Mouse (Mus musculus): ENCODE measurements at regions not wholly inside any gene's neighbourhood (a gene's known extent, or its start where the extent isn't known, plus 50 kb on each side); places are given as distances from the start of the nearest gene placed in this dataset.

DNA sequence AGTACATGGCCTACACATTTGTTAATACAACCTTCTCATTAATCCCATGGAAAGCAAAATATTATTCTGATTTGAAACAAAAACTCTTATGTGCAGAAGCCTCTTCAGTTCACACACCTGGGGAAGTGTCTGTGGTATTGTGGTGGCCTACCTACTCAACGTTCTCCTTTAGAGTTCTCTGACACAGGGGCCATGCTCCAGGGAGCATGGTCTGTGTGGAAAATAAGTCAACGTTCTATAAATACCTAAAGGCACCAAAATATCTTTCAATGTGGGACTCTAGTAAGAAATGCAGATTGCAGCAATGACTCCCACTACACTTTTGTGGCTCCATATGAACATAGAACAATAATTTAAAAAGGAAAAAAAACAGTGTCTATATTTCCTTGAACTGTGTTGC is 489.0 kb upstream of the A1bg start:
- 89% methylated on average over 2 of the region's 2 CpGs for WGBS
- no peak overlapping the region for H3K4me2 ChIP-seq (ENCODE audit: low read length)
- ATAC-seq: no peak

DNA sequence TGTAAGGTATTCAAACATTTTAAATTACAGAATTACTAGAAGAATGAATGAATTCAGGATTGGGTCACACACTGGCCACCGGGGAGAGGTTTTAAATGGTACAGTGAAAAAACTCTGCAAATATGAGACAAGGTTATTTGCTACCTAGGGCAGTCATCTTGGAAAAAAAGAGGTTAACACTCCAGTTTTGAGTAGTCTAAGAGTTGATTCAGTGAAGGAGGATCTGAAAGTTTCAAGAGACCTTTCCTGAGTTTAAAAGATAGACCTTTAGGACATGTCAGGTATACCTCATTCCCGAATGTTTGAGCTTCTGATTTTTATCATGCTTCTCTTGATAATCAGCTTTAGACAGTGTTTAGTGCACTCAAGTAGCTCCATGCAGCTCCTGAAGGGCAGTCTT is 488.0 kb upstream of the A1bg start:
- H3K9ac ChIP-seq (ENCODE audit: low read length): no peak overlapping the region
- WGBS: 95% methylated on average over 2 of the region's 2 CpGs
- no peak for ATAC-seq

More for the DNA sequence above, 489.0 kb upstream of the A1bg start:
- Histone ChIP-seq H3K9me3 (replicated peaks; ENCODE audit: control insufficient read depth, low read length) (no peaks in the 10 kb centered on the region), H3K4me3 (ENCODE audit: low read depth, low read length) (no peak overlapping the region), H3K27me3 (replicated peaks; ENCODE audit: control insufficient read depth, insufficient read depth, low read length) (no peaks in the 10 kb centered on the region), H3K9ac (ENCODE audit: low read length) (no peak overlapping the region), H3K36me3 (ENCODE audit: control insufficient read depth, insufficient read depth, low read length) (no peaks in the 10 kb centered on the region), H3K4me1 (ENCODE audit: control insufficient read depth, insufficient read depth, low read length) (no peaks in the 10 kb centered on the region), H3K27ac (ENCODE audit: low read depth, low read length) (no peak overlapping the region)
- DNase-seq (ENCODE audit: low spot score): no peak

DNA sequence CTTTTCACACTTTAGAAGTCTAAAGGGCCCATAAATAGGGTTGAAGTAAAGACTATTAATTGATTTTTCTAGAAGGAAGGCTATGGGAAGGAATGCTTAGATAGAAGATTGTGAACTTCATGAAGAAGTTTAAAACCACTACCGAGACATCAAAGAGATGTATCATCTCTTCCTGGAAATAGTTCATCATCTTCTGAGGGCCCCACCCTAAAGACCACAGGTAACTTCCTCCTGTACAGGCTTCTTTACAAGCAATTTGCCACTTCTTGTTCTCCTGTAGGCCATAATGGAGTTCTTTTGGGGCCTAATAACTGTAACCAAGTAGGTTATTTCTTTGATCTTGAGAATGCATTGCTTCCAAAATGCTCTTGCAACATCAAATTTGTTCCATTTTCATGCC is 485.8 kb upstream of the A1bg start:
- Histone ChIP-seq H3K27me3 (replicated peaks; ENCODE audit: control insufficient read depth, insufficient read depth, low read length) (no peaks in the 10 kb centered on the region), H3K27ac (ENCODE audit: low read depth, low read length) (no peak overlapping the region), H3K4me1 (ENCODE audit: control insufficient read depth, insufficient read depth, low read length) (no peaks in the 10 kb centered on the region), H3K4me3 (ENCODE audit: low read depth, low read length) (no peak overlapping the region), H3K9ac (ENCODE audit: low read length) (no peak overlapping the region), H3K4me2 (ENCODE audit: low read length) (no peak overlapping the region), H3K9me3 (replicated peaks; ENCODE audit: control insufficient read depth, low read length) (no peaks in the 10 kb centered on the region), H3K36me3 (ENCODE audit: control insufficient read depth, insufficient read depth, low read length) (no peaks in the 10 kb centered on the region)
- WGBS: 98% methylated on average over 1 of the region's 1 CpGs
- no peak for ATAC-seq
- DNase-seq (ENCODE audit: low spot score): no peak

More for the DNA sequence above, 488.0 kb upstream of the A1bg start:
- no peaks in the 10 kb centered on the region for H3K4me1 ChIP-seq (ENCODE audit: control insufficient read depth, insufficient read depth, low read length)
- no peak for DNase-seq (ENCODE audit: low spot score)
- H3K9me3 ChIP-seq (replicated peaks; ENCODE audit: control insufficient read depth, low read length): no peaks in the 10 kb centered on the region
- H3K27me3 ChIP-seq (replicated peaks; ENCODE audit: control insufficient read depth, insufficient read depth, low read length): no peaks in the 10 kb centered on the region
- H3K4me2 ChIP-seq (ENCODE audit: low read length): no peak overlapping the region
- H3K4me3 ChIP-seq (ENCODE audit: low read depth, low read length): no peak overlapping the region
- H3K27ac ChIP-seq (ENCODE audit: low read depth, low read length): no peak overlapping the region
- H3K36me3 ChIP-seq (ENCODE audit: control insufficient read depth, insufficient read depth, low read length): no peaks in the 10 kb centered on the region

DNA sequence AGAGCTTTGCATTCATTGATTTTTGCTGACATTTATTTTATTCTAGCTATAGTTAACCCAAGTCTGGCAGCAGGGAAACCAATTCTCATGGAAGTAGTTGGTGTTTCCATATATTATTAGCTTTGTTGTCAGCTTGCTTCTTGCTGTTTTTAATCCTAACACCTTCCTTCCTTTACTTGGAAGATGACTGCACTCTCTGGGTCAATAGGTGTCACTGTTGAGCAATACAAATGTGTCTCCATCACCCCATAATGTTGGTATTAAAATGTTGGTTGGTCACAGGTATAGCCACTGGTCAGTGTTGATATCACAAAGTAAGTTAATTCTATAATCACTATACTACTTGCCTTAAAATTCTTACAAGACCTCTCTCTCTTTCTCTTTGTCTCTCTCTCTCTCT is 477.9 kb upstream of the A1bg start:
- DNase-seq (ENCODE audit: low spot score) (peak; percentile 13), ATAC-seq (no peak)
- Histone ChIP-seq H3K27ac (ENCODE audit: low read depth, low read length) (no peak overlapping the region), H3K4me2 (ENCODE audit: low read length) (no peak overlapping the region), H3K36me3 (ENCODE audit: control insufficient read depth, insufficient read depth, low read length) (no peaks in the 10 kb centered on the region), H3K9ac (ENCODE audit: low read length) (no peak overlapping the region), H3K27me3 (replicated peaks; ENCODE audit: control insufficient read depth, insufficient read depth, low read length) (no peaks in the 10 kb centered on the region), H3K4me1 (ENCODE audit: control insufficient read depth, insufficient read depth, low read length) (peaks cover under 1% of the 10 kb centered on the region; the same call in 1 of the 2 replicates), H3K4me3 (ENCODE audit: low read depth, low read length) (no peak overlapping the region), H3K9me3 (replicated peaks; ENCODE audit: control insufficient read depth, low read length) (no peaks in the 10 kb centered on the region)

DNA sequence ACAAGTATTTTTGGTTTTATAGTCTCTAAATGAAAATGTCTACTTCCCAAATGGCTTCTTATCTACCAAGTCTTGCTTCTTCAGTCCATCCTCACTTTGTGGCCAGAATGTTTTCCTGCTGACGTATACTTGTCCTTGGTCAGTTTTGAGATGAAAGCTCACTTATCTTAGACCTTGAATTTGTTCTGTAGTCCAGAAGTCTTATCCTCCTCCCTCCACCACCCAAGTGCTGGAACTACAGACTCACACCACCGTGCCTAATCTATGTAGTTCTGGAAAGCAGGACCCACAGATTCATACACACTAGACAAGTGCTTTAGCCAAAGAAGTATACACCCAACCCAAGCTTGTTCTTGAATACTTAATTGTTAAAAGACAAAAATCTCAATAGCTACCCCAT is 477.2 kb upstream of the A1bg start:
- no peak for ATAC-seq
- no peak for DNase-seq (ENCODE audit: low spot score)
- no peak overlapping the region for H3K4me2 ChIP-seq (ENCODE audit: low read length)
- no peaks in the 10 kb centered on the region for H3K9me3 ChIP-seq (replicated peaks; ENCODE audit: control insufficient read depth, low read length)
- no peak overlapping the region for H3K4me3 ChIP-seq (ENCODE audit: low read depth, low read length)
- no peaks in the 10 kb centered on the region for H3K36me3 ChIP-seq (ENCODE audit: control insufficient read depth, insufficient read depth, low read length)
- no peak overlapping the region for H3K27ac ChIP-seq (ENCODE audit: low read depth, low read length)
- H3K27me3 ChIP-seq (replicated peaks; ENCODE audit: control insufficient read depth, insufficient read depth, low read length): no peaks in the 10 kb centered on the region
- no peak overlapping the region for H3K9ac ChIP-seq (ENCODE audit: low read length)
- H3K4me1 ChIP-seq (ENCODE audit: control insufficient read depth, insufficient read depth, low read length): peaks cover 8% of the 10 kb centered on the region
- WGBS: 82% methylated on average over 2 of the region's 2 CpGs

DNA sequence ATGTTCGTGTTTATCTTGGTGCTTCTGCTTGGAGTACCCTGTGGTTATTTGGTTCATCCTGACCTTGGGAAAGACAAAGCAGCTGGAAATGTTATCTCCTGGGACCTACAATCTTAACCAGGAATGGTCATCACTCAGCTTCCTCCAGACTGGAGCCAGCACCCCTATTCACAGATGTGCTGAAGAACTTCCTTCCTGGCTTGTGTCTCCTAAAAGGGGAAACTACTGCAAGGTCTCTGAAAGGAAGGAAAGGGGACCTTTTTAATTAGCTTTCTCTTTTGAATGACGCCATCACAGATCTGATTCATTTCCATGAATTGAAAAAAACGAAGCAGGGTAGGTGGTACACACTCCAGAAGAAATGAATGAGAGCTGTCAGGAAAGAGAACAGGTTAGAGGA is 476.0 kb upstream of the A1bg start:
- DNase-seq (ENCODE audit: low spot score) (no peak), ATAC-seq (no peak)
- peaks cover 8% of the 10 kb centered on the region for H3K4me1 ChIP-seq (ENCODE audit: control insufficient read depth, insufficient read depth, low read length)
- H3K36me3 ChIP-seq (ENCODE audit: control insufficient read depth, insufficient read depth, low read length): no peaks in the 10 kb centered on the region
- H3K27me3 ChIP-seq (replicated peaks; ENCODE audit: control insufficient read depth, insufficient read depth, low read length): no peaks in the 10 kb centered on the region
- WGBS: 69% methylated on average over 3 of the region's 3 CpGs
- H3K4me3 ChIP-seq (ENCODE audit: low read depth, low read length): no peak overlapping the region
- H3K27ac ChIP-seq (ENCODE audit: low read depth, low read length): no peak overlapping the region
- H3K4me2 ChIP-seq (ENCODE audit: low read length): no peak overlapping the region
- no peak overlapping the region for H3K9ac ChIP-seq (ENCODE audit: low read length)
- no peaks in the 10 kb centered on the region for H3K9me3 ChIP-seq (replicated peaks; ENCODE audit: control insufficient read depth, low read length)

DNA sequence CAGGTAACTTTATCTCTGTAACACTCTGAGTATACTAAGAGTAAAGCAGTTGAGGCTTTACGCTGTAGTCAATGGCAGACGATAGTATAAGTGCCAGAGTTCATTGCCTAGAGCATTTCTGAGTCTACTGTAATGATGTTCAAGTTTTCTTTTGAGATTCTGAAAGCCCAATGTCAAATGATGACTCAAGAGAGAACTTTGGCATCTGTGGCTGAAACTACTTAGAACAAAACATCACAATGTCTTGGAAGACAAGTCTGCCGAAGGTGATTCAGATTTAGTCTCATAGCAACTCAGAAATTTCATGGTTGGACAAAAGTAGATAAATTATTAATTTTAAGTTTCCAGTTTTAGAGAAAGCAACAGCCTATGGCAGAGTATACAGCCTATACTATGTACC is 474.2 kb upstream of the A1bg start:
- Histone ChIP-seq H3K9me3 (replicated peaks; ENCODE audit: control insufficient read depth, low read length) (no peaks in the 10 kb centered on the region), H3K27ac (ENCODE audit: low read depth, low read length) (no peak overlapping the region), H3K27me3 (replicated peaks; ENCODE audit: control insufficient read depth, insufficient read depth, low read length) (no peaks in the 10 kb centered on the region), H3K4me3 (ENCODE audit: low read depth, low read length) (no peak overlapping the region), H3K4me2 (ENCODE audit: low read length) (no peak overlapping the region), H3K4me1 (ENCODE audit: control insufficient read depth, insufficient read depth, low read length) (peaks cover 8% of the 10 kb centered on the region), H3K9ac (ENCODE audit: low read length) (no peak overlapping the region), H3K36me3 (ENCODE audit: control insufficient read depth, insufficient read depth, low read length) (no peaks in the 10 kb centered on the region)
- ATAC-seq: no peak
- DNase-seq (ENCODE audit: low spot score): no peak
- WGBS: 94% methylated on average over 3 of the region's 3 CpGs

DNA sequence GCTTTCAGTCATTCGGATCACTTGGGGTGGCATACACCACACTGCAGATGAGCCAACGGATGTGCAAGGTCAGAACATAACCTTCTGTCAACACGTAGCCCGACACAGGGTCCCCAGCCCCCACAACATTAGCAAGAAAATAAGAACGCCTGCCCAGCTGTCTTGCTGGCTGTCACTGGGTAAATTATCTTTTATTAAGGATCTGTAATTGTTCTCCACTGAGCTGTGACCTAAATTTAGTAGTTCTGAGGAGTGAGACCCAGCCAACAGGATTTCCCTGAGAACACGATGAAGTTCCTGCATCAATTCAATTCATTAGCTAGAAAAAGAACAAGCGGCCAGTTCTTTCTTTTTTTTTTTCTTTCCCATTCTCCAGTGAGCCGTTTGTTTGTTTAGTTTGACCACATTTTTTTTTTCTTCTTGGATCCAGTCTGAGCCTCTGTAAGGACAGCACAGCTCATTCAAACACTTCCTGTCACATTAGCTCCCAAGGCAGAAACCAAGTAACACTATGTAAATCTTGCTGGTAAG is 472.5 kb upstream of the A1bg start:
- Histone ChIP-seq H3K36me3 (ENCODE audit: control insufficient read depth, insufficient read depth, low read length) (no peaks in the 10 kb centered on the region), H3K4me3 (ENCODE audit: low read depth, low read length) (no peak overlapping the region), H3K27me3 (replicated peaks; ENCODE audit: control insufficient read depth, insufficient read depth, low read length) (no peaks in the 10 kb centered on the region), H3K9me3 (replicated peaks; ENCODE audit: control insufficient read depth, low read length) (no peaks in the 10 kb centered on the region), H3K4me2 (ENCODE audit: low read length) (no peak overlapping the region), H3K27ac (ENCODE audit: low read depth, low read length) (no peak overlapping the region), H3K4me1 (ENCODE audit: control insufficient read depth, insufficient read depth, low read length) (peaks cover 8% of the 10 kb centered on the region), H3K9ac (ENCODE audit: low read length) (no peak overlapping the region)
- DNase-seq (ENCODE audit: low spot score): peak; percentile 75
- peak; percentile 86 for ATAC-seq
- 10% methylated on average over 8 of the region's 8 CpGs for WGBS

DNA sequence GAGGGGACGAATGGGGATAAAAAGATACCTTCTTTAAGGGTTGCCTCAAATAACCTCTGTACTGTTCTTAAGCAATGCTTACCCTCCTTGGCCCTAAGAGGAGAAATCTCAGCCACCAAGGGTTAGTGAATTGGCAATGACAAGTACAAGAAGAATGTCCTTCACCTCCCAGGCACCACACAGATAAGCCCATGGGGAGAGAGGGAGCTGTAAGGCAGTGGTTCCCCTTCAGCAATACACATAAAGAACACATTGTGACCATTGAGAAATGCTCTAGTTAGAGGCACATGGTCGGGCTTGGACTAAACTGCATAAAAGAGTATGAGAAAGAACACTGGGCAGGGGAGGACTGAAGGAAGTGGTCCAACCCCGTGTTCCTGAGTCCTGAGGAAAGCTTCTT is 457.9 kb upstream of the A1bg start:
- no peak overlapping the region for H3K4me3 ChIP-seq (ENCODE audit: low read depth, low read length)
- WGBS: 46% methylated on average over 3 of the region's 3 CpGs
- H3K4me2 ChIP-seq (ENCODE audit: low read length): no peak overlapping the region
- DNase-seq (ENCODE audit: low spot score): no peak
- H3K27ac ChIP-seq (ENCODE audit: low read depth, low read length): no peak overlapping the region
- no peaks in the 10 kb centered on the region for H3K27me3 ChIP-seq (replicated peaks; ENCODE audit: control insufficient read depth, insufficient read depth, low read length)
- no peak overlapping the region for H3K9ac ChIP-seq (ENCODE audit: low read length)
- H3K4me1 ChIP-seq (ENCODE audit: control insufficient read depth, insufficient read depth, low read length): no peaks in the 10 kb centered on the region
- no peak for ATAC-seq
- H3K36me3 ChIP-seq (ENCODE audit: control insufficient read depth, insufficient read depth, low read length): no peaks in the 10 kb centered on the region
- no peaks in the 10 kb centered on the region for H3K9me3 ChIP-seq (replicated peaks; ENCODE audit: control insufficient read depth, low read length)

All from forebrain, embryonic 14.5 days (tissue).